Mouse (Mus musculus) midbrain, embryonic 15.5 days (tissue): ENCODE measurements around the gene Abca4. TPM values are rescaled to one million over a fixed set of nuclear protein-coding genes. Genes with fewer than 3 reads are reported as not detected.

Experiments
- ATAC-seq: fragments of 200-750 bp; cut with Nextera tagmentation; replicated peaks from 2 replicates; pipeline ENCODE4 v1.8.0; 2017; ENCODE audit warnings: moderate TSS enrichment
- H3K27ac ChIP-seq: fragments of 300-500 bp; sonication (generic); 2 replicates; pipeline ENCODE4 v1.5.1; 2015; ENCODE audit warnings: mild to moderate bottlenecking, inconsistent platforms
- H3K27me3 ChIP-seq: fragments of 300-500 bp; sonication (generic); replicated peaks from 2 replicates; pipeline ENCODE4 v1.6.1; 2015; ENCODE audit warnings: inconsistent platforms
- H3K36me3 ChIP-seq: fragments of 300-500 bp; sonication (generic); replicated peaks from 2 replicates; pipeline ENCODE4 v1.6.1; 2015; ENCODE audit warnings: inconsistent platforms
- H3K4me1 ChIP-seq: fragments of 300-500 bp; sonication (generic); 2 replicates; pipeline ENCODE4 v1.6.1; 2015; ENCODE audit warnings: inconsistent platforms
- H3K4me2 ChIP-seq: fragments of 300-500 bp; sonication (generic); 2 replicates; pipeline ENCODE4 v1.6.1; 2015; ENCODE audit warnings: inconsistent platforms, mild to moderate bottlenecking, moderate library complexity
- H3K4me3 ChIP-seq: fragments of 300-500 bp; sonication (generic); 2 replicates; pipeline ENCODE4 v1.5.1; 2015; ENCODE audit warnings: mild to moderate bottlenecking, inconsistent platforms
- H3K9ac ChIP-seq: fragments of 300-500 bp; sonication (generic); 2 replicates; pipeline ENCODE4 v1.6.1; 2015; ENCODE audit warnings: mild to moderate bottlenecking, inconsistent platforms
- H3K9me3 ChIP-seq: fragments of 300-500 bp; sonication (generic); 2 replicates; pipeline ENCODE4 v1.6.1; 2016; ENCODE audit warnings: inconsistent platforms
- WGBS: fragments of 180-500 bp; shearing (Covaris S2); methylation state at CpG from one replicate; pipeline ENCODE4 v1.1.7; 2015; ENCODE audit warnings: mixed read lengths; 5-methylcytosine and 5-hydroxymethylcytosine counted together
- polyA plus RNA-seq: library from polyadenylated mRNA; unstranded; fragments of >200 nt; fragmentation: Nextera tagmentation; extraction: Ambion mirVana; gene quantifications from 2 replicates; pipeline ENCODE4 v1.2.1, GENCODE M21; 2015

Abca4 gene
- polyA plus RNA-seq, 1 experiment from 2014 or later = 1.3 TPM

- 64% methylated on average over 9 of the region's 9 CpGs for WGBS
- Histone ChIP-seq H3K4me1 (no peaks in the 10 kb centered on the region), H3K4me3 (no peak overlapping the region), H3K36me3 (no peaks in the 10 kb centered on the region), H3K4me2 (no peak overlapping the region), H3K27me3 (no peaks in the 10 kb centered on the region), H3K9me3 (no peaks in the 10 kb centered on the region), H3K27ac (no peak overlapping the region), H3K9ac (no peak overlapping the region)
- ATAC-seq = no peak
Measured at GRCm38 (mm10) chr3:122033248-122033837, 10.9 kb upstream of the Abca4 start.

GRCm38 (mm10) chr3:122034240-122034639, 10.0 kb upstream of the Abca4 start:
- H3K36me3 ChIP-seq = no peaks in the 10 kb centered on the region
- no peak overlapping the region for H3K9ac ChIP-seq
- no peak overlapping the region for H3K27ac ChIP-seq
- no peak for ATAC-seq
- no peak overlapping the region for H3K4me2 ChIP-seq
- no peaks in the 10 kb centered on the region for H3K27me3 ChIP-seq
- H3K4me3 ChIP-seq = no peak overlapping the region
- H3K4me1 ChIP-seq = no peaks in the 10 kb centered on the region
- H3K9me3 ChIP-seq = no peaks in the 10 kb centered on the region
- 88% methylated on average over 5 of the region's 5 CpGs for WGBS

GRCm38 (mm10) chr3:122035092-122035491, 9.2 kb upstream of the Abca4 start:
- no peak overlapping the region for H3K4me2 ChIP-seq
- 61% methylated on average over 3 of the region's 3 CpGs for WGBS
- ATAC-seq = no peak
- H3K27me3 ChIP-seq = peaks cover 3% of the 10 kb centered on the region
- no peak overlapping the region for H3K9ac ChIP-seq
- no peaks in the 10 kb centered on the region for H3K36me3 ChIP-seq
- no peak overlapping the region for H3K27ac ChIP-seq
- no peaks in the 10 kb centered on the region for H3K4me1 ChIP-seq
- no peaks in the 10 kb centered on the region for H3K9me3 ChIP-seq
- no peak overlapping the region for H3K4me3 ChIP-seq

- Histone ChIP-seq H3K9me3 (no peaks in the 10 kb centered on the region), H3K4me3 (no peak overlapping the region), H3K4me2 (no peak overlapping the region), H3K36me3 (no peaks in the 10 kb centered on the region), H3K9ac (no peak overlapping the region), H3K4me1 (peaks cover 21% of the 10 kb centered on the region), H3K27ac (no peak overlapping the region), H3K27me3 (peaks cover 42% of the 10 kb centered on the region)
- no peak for ATAC-seq
- 79% methylated on average over 6 of the region's 6 CpGs for WGBS
Measured at GRCm38 (mm10) chr3:122040522-122040921, 3.7 kb upstream of the Abca4 start.

GRCm38 (mm10) chr3:122043102-122043501, 1.1 kb upstream of the Abca4 start:
- Histone ChIP-seq H3K9ac (no peak overlapping the region), H3K4me2 (no peak overlapping the region), H3K4me1 (peaks cover 42% of the 10 kb centered on the region), H3K27me3 (peaks cover 61% of the 10 kb centered on the region), H3K9me3 (no peaks in the 10 kb centered on the region), H3K4me3 (no peak overlapping the region), H3K36me3 (no peaks in the 10 kb centered on the region), H3K27ac (no peak overlapping the region)
- no peak for ATAC-seq
- 16% methylated on average over 8 of the region's 8 CpGs for WGBS

- no peak overlapping the region for H3K9ac ChIP-seq
- H3K36me3 ChIP-seq = no peaks in the 10 kb centered on the region
- peaks cover 48% of the 10 kb centered on the region for H3K4me1 ChIP-seq
- peak; percentile 66 for ATAC-seq
- no peaks in the 10 kb centered on the region for H3K9me3 ChIP-seq
- 10% methylated on average over 10 of the region's 10 CpGs for WGBS
- peak overlapping the region; percentile 8; the same call in 1 of the 2 replicates for H3K4me2 ChIP-seq
- no peak overlapping the region for H3K27ac ChIP-seq
- H3K4me3 ChIP-seq = no peak overlapping the region
- peaks cover 59% of the 10 kb centered on the region for H3K27me3 ChIP-seq
Measured at GRCm38 (mm10) chr3:122046187-122046620, 2.0 kb downstream of the Abca4 start.

GRCm38 (mm10) chr3:122047402-122047801, 3.2 kb downstream of the Abca4 start:
- Histone ChIP-seq H3K4me1 (peaks cover 48% of the 10 kb centered on the region), H3K9ac (no peak overlapping the region), H3K9me3 (no peaks in the 10 kb centered on the region), H3K27ac (no peak overlapping the region), H3K27me3 (peaks cover 49% of the 10 kb centered on the region), H3K4me3 (no peak overlapping the region), H3K36me3 (no peaks in the 10 kb centered on the region), H3K4me2 (no peak overlapping the region)
- no peak for ATAC-seq
- 52% methylated on average over 7 of the region's 7 CpGs for WGBS

GRCm38 (mm10) chr3:122047921-122048861, 3.9 kb downstream of the Abca4 start:
- Histone ChIP-seq H3K36me3 (no peaks in the 10 kb centered on the region), H3K4me3 (no peak overlapping the region), H3K4me1 (peaks cover 44% of the 10 kb centered on the region), H3K9ac (no peak overlapping the region), H3K27me3 (peaks cover 43% of the 10 kb centered on the region), H3K27ac (no peak overlapping the region), H3K4me2 (0 out of 2 replicates have a peak overlapping the region, but pooled peaks have one; percentile 2), H3K9me3 (no peaks in the 10 kb centered on the region)
- peak; percentile 66 for ATAC-seq
- WGBS = 17% methylated on average over 17 of the region's 17 CpGs

GRCm38 (mm10) chr3:122049158-122049557, 4.9 kb downstream of the Abca4 start:
- no peak for ATAC-seq
- H3K36me3 ChIP-seq = no peaks in the 10 kb centered on the region
- peaks cover 35% of the 10 kb centered on the region for H3K4me1 ChIP-seq
- H3K4me2 ChIP-seq = no peak overlapping the region
- H3K27ac ChIP-seq = no peak overlapping the region
- no peaks in the 10 kb centered on the region for H3K9me3 ChIP-seq
- no peak overlapping the region for H3K9ac ChIP-seq
- WGBS = 55% methylated on average over 6 of the region's 6 CpGs
- peaks cover 40% of the 10 kb centered on the region for H3K27me3 ChIP-seq
- no peak overlapping the region for H3K4me3 ChIP-seq

GRCm38 (mm10) chr3:122058439-122059198, 14.4 kb downstream of the Abca4 start:
- Histone ChIP-seq H3K9ac (no peak overlapping the region), H3K4me3 (no peak overlapping the region), H3K27ac (no peak overlapping the region), H3K36me3 (no peaks in the 10 kb centered on the region), H3K27me3 (no peaks in the 10 kb centered on the region), H3K4me1 (no peaks in the 10 kb centered on the region), H3K9me3 (no peaks in the 10 kb centered on the region), H3K4me2 (no peak overlapping the region)
- no peak for ATAC-seq
- WGBS = 72% methylated on average over 9 of the region's 9 CpGs

GRCm38 (mm10) chr3:122062586-122062985, 18.3 kb downstream of the Abca4 start:
- H3K27me3 ChIP-seq = no peaks in the 10 kb centered on the region
- H3K9ac ChIP-seq = no peak overlapping the region
- no peak overlapping the region for H3K27ac ChIP-seq
- 91% methylated on average over 10 of the region's 10 CpGs for WGBS
- H3K9me3 ChIP-seq = no peaks in the 10 kb centered on the region
- no peak for ATAC-seq
- H3K36me3 ChIP-seq = no peaks in the 10 kb centered on the region
- no peak overlapping the region for H3K4me3 ChIP-seq
- no peaks in the 10 kb centered on the region for H3K4me1 ChIP-seq
- no peak overlapping the region for H3K4me2 ChIP-seq
